Mouse (Mus musculus) brown adipose tissue, adult 24 weeks (tissue): ENCODE data around the gene Scel. TPM values are rescaled to one million over a fixed set of nuclear protein-coding genes. Genes with fewer than 3 reads are reported as not detected.
"Not testable (repeated sequence)": the region's sequence is repeated elsewhere in the genome, so short reads cannot be mapped to it uniquely, and the experiment has no call there.

Source experiments
- H3K27ac ChIP-seq: fragments of 200-500 bp; replicated peaks from 2 replicates; pipeline ENCODE4 v1.5.1; 2012; ENCODE audit warnings: low read depth, mild to moderate bottlenecking, low read length
- H3K4me1 ChIP-seq: fragments of 200-500 bp; 2 replicates; pipeline ENCODE4 v1.6.1; 2012; ENCODE audit warnings: low read length, mixed read lengths; ENCODE audit not compliant: control insufficient read depth, insufficient read depth, insufficient read length
- H3K4me3 ChIP-seq: fragments of 200-500 bp; 2 replicates; pipeline ENCODE4 v1.5.1; 2012; ENCODE audit warnings: low read depth, mild to moderate bottlenecking, low read length, moderate library complexity; ENCODE audit not compliant: insufficient read depth
- polyA plus RNA-seq: library from polyadenylated mRNA; stranded (reverse); fragments of >200 nt; gene quantifications from 2 replicates; pipeline ENCODE4 v1.2.4, GENCODE M21; 2012; ENCODE audit not compliant: missing spikeins, insufficient read depth, insufficient read length

Scel gene
- polyA plus RNA-seq = not detected in 2 replicates

GRCm38 (mm10) chr14:103512802-103513472 is at the start of gene Scel:
TSS of gene Scel (plus strand) at chr14:103513342.
- Histone ChIP-seq H3K4me1 (no peaks in the 10 kb centered on the region), H3K27ac (no peak within 1 kb of the TSS), H3K4me3 (no peak within 1 kb of the TSS)

GRCm38 (mm10) chr14:103468691-103469463 is 44.3 kb upstream of the Scel start:
- peak overlapping the region; percentile 44 for H3K4me3 ChIP-seq
- H3K4me1 ChIP-seq = 0 out of 2 replicates have a peak, but pooled peaks cover 2% of the 10 kb centered on the region
- peak overlapping the region; percentile 86 for H3K27ac ChIP-seq

GRCm38 (mm10) chr14:103469464-103470015 is 43.6 kb upstream of the Scel start:
- no peaks in the 10 kb centered on the region for H3K4me1 ChIP-seq
- peak overlapping the region; percentile 86 for H3K27ac ChIP-seq
- peak overlapping the region; percentile 44 for H3K4me3 ChIP-seq

- no peak overlapping the region for H3K27ac ChIP-seq
These were observed 41.9 kb upstream of the Scel start for GRCm38 (mm10) chr14:103471074-103471778.

GRCm38 (mm10) chr14:103471806-103472553 is 41.2 kb upstream of the Scel start:
- Histone ChIP-seq H3K4me3 (no peak overlapping the region), H3K27ac (no peak overlapping the region), H3K4me1 (no peaks in the 10 kb centered on the region)

More at GRCm38 (mm10) chr14:103471074-103471778, 41.9 kb upstream of the Scel start:
- Histone ChIP-seq H3K4me1 (no peaks in the 10 kb centered on the region), H3K4me3 (no peak overlapping the region)

GRCm38 (mm10) chr14:103472554-103472905 is 40.6 kb upstream of the Scel start:
- H3K4me3 ChIP-seq = no peak overlapping the region
- no peaks in the 10 kb centered on the region for H3K4me1 ChIP-seq
- no peak overlapping the region for H3K27ac ChIP-seq

GRCm38 (mm10) chr14:103475312-103475711 is 37.8 kb upstream of the Scel start:
- Histone ChIP-seq H3K4me1 (no peaks in the 10 kb centered on the region), H3K4me3 (no peak overlapping the region), H3K27ac (no peak overlapping the region)

GRCm38 (mm10) chr14:103476232-103476631 is 36.9 kb upstream of the Scel start:
- not testable (repeated sequence) for H3K4me3 ChIP-seq, H3K4me1 ChIP-seq, H3K27ac ChIP-seq

- H3K4me1 ChIP-seq = no peaks in the 10 kb centered on the region
- no peak overlapping the region for H3K4me3 ChIP-seq
- peak overlapping the region; percentile 67 for H3K27ac ChIP-seq
These were observed 35.9 kb upstream of the Scel start for GRCm38 (mm10) chr14:103477281-103477680.

GRCm38 (mm10) chr14:103477959-103478358 is 35.2 kb upstream of the Scel start:
- H3K4me1 ChIP-seq = no peaks in the 10 kb centered on the region
- H3K4me3 ChIP-seq = no peak overlapping the region
- no peak overlapping the region for H3K27ac ChIP-seq

- Histone ChIP-seq H3K4me3 (no peak overlapping the region), H3K27ac (no peak overlapping the region), H3K4me1 (no peaks in the 10 kb centered on the region)
These were observed 33.7 kb upstream of the Scel start for GRCm38 (mm10) chr14:103479446-103479845.

GRCm38 (mm10) chr14:103481514-103481913 is 31.6 kb upstream of the Scel start:
- Histone ChIP-seq H3K27ac (no peak overlapping the region), H3K4me3 (no peak overlapping the region), H3K4me1 (no peaks in the 10 kb centered on the region)

- Histone ChIP-seq H3K4me3 (no peak overlapping the region), H3K4me1 (no peaks in the 10 kb centered on the region), H3K27ac (no peak overlapping the region)
These were observed 27.5 kb upstream of the Scel start for GRCm38 (mm10) chr14:103485671-103486070.

GRCm38 (mm10) chr14:103486974-103487373 is 26.2 kb upstream of the Scel start:
- Histone ChIP-seq H3K27ac (no peak overlapping the region), H3K4me1 (no peaks in the 10 kb centered on the region), H3K4me3 (no peak overlapping the region)
